Mouse (Mus musculus): ENCODE measurements around the gene Trpd52l3. TPM values are rescaled to one million over a fixed set of nuclear protein-coding genes. Genes with fewer than 3 reads are reported as not detected.

Trpd52l3 gene
- polyA plus RNA-seq, 1 experiment from 2014 or later = not detected

DNA sequence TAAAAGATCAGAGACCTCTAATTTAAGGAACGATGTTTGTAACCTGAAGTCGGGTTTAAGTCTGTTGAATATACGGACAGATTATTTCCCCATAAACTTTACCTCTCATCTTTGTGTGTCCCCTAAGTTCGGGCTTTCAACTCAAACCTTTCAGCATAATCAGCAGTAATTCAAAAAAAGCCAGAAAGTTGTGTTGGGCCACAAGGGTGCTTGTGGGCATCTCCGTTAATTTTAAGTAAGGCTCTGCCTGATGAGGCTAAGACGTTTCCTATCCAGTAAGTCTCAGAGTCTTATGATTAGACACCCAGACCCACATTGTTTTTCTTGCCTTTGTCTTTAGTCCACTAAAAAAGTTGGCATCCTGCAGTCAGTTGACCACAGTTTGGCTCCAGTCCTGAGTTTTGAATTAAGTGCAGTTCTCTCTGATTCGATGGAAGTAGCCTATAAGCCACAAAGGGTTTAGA is 27.9 kb downstream of the Trpd52l3 start:
- Histone ChIP-seq H3K4me2 (replicated peaks) (peak overlapping the region; percentile 78), H3K4me3 (peak overlapping the region; percentile 100), H3K27ac (peak overlapping the region; percentile 97), H3K9me3 (no peaks in the 10 kb centered on the region), H3K36me3 (no peaks in the 10 kb centered on the region), H3K9ac (peak overlapping the region; percentile 99), H3K4me1 (peaks cover 30% of the 10 kb centered on the region), H3K27me3 (no peaks in the 10 kb centered on the region)
- ATAC-seq (ENCODE audit: low FRiP score, low read depth) = no peak
- whole genome bisulfite sequencing = 3% methylated on average over 7 of the region's 7 CpGs

DNA sequence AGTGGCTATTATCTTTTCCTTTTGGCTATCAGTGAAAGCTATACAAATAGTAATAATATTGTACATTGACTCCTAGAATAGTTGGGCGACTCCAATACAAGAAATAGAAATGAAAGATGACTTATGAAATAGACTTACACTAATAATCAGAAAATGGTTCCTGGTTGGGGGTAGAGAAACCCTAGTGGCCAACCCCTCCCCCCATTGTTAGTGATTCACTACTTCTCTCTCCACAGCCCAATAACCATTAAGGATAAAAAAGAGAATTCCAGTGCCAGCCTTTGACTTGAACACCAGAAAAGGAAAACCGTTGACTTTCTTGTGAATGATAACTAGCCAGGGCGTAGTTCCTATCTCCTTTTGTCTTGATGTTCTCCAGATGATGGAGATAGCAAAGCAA is 28.6 kb downstream of the Trpd52l3 start:
- Histone ChIP-seq H3K4me2 (replicated peaks) (peak overlapping the region; percentile 78), H3K4me1 (peaks cover 30% of the 10 kb centered on the region), H3K36me3 (no peaks in the 10 kb centered on the region), H3K27ac (no peak overlapping the region), H3K9me3 (no peaks in the 10 kb centered on the region), H3K9ac (no peak overlapping the region), H3K4me3 (peak overlapping the region; percentile 100), H3K27me3 (no peaks in the 10 kb centered on the region)
- 71% methylated on average over 3 of the region's 3 CpGs for WGBS
- no peak for ATAC-seq (ENCODE audit: low FRiP score, low read depth)

GRCm38 (mm10) chr19:30035361-30035760 is 31.8 kb downstream of the Trpd52l3 start:
- Histone ChIP-seq H3K27me3 (no peaks in the 10 kb centered on the region), H3K36me3 (peaks cover 6% of the 10 kb centered on the region; the same call in 1 of the 2 replicates), H3K9ac (no peak overlapping the region), H3K4me3 (no peak overlapping the region), H3K4me1 (peaks cover 30% of the 10 kb centered on the region), H3K9me3 (no peaks in the 10 kb centered on the region), H3K27ac (no peak overlapping the region), H3K4me2 (replicated peaks) (no peak overlapping the region)
- ATAC-seq (ENCODE audit: low FRiP score, low read depth) = no peak
- WGBS = 64% methylated on average over 3 of the region's 3 CpGs

DNA sequence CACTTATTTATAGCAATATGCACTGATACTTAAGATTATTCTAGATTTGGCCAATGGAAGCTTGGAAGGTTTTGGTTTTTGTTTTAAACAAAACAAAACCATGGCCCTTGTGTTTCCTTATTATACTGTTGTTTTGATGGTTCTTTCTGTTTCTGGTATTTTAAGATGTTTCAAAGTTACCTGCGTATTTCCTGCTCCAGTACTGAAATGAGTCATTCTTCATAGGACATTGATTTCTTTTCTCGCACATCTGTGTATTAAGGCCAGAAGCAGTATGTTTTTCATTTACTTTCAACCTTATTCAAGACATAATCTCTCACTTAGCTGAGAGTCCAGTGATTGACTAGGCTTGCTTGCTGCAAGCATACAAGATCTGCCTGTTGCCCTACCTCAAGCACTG is 40.1 kb downstream of the Trpd52l3 start:
- ATAC-seq (ENCODE audit: low FRiP score, low read depth) = no peak
- Histone ChIP-seq H3K9ac (no peak overlapping the region), H3K9me3 (0 out of 2 replicates have a peak, but pooled peaks cover 2% of the 10 kb centered on the region), H3K27me3 (no peaks in the 10 kb centered on the region), H3K4me1 (no peaks in the 10 kb centered on the region), H3K4me3 (no peak overlapping the region), H3K4me2 (replicated peaks) (no peak overlapping the region), H3K27ac (no peak overlapping the region), H3K36me3 (peaks cover 46% of the 10 kb centered on the region)
- WGBS = 95% methylated on average over 2 of the region's 2 CpGs

DNA sequence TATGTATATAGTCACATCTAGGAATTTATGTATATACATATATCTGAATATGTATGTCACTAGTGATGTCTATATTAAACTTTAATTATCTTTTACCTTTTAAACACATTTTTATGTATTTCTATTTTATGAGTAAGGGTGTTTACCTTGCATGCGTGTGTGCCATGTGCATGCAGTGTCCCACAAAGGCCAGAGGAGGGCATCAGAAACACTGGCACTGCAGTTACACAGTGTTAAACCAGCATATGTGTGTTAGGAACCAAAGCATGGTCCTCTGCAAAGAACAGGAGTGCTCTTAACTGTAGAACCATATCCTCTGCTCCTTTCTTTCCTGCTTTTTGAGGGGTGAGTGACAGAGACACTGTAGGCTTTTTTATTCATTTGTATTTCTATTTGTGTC is 41.0 kb downstream of the Trpd52l3 start:
- Histone ChIP-seq H3K9me3 (0 out of 2 replicates have a peak, but pooled peaks cover 2% of the 10 kb centered on the region), H3K4me2 (replicated peaks) (no peak overlapping the region), H3K4me3 (no peak overlapping the region), H3K4me1 (no peaks in the 10 kb centered on the region), H3K9ac (no peak overlapping the region), H3K36me3 (peaks cover 44% of the 10 kb centered on the region), H3K27me3 (no peaks in the 10 kb centered on the region), H3K27ac (no peak overlapping the region)
- 92% methylated on average over 1 of the region's 1 CpGs for WGBS
- no peak for ATAC-seq (ENCODE audit: low FRiP score, low read depth)

DNA sequence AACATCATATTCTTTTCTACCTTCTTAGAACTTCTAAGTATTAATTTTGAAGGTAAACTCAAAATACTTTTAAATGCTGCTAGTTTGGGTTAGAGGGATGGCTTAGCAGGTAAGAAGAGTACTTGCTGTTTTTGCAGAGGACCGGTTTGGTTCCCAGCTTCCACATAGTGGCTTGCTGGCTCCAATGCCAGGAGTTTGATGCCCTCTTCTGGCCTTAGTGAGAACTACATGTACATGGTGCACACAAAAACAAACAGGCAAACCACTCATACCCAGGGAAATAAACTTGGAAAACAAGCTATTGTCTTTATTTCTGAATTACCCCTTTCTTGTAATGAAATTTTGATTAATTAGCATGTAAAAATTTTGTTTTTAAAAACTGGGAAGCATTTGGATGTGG is 42.3 kb downstream of the Trpd52l3 start:
- Histone ChIP-seq H3K4me1 (no peaks in the 10 kb centered on the region), H3K9ac (no peak overlapping the region), H3K4me2 (replicated peaks) (no peak overlapping the region), H3K27ac (no peak overlapping the region), H3K9me3 (0 out of 2 replicates have a peak, but pooled peaks cover 2% of the 10 kb centered on the region), H3K27me3 (no peaks in the 10 kb centered on the region), H3K36me3 (peaks cover 50% of the 10 kb centered on the region), H3K4me3 (no peak overlapping the region)
- 55% methylated on average over 1 of the region's 1 CpGs for WGBS
- ATAC-seq (ENCODE audit: low FRiP score, low read depth) = no peak

- whole genome bisulfite sequencing = 74% methylated on average over 2 of the region's 2 CpGs
- H3K4me3 ChIP-seq = no peak overlapping the region
These were observed 47.0 kb downstream of the Trpd52l3 start for GRCm38 (mm10) chr19:30050584-30050983.

GRCm38 (mm10) chr19:30051479-30051878 is 47.9 kb downstream of the Trpd52l3 start:
- WGBS = 88% methylated on average over 3 of the region's 3 CpGs
- no peak overlapping the region for H3K4me2 ChIP-seq (replicated peaks)
- peaks cover 35% of the 10 kb centered on the region for H3K36me3 ChIP-seq
- H3K4me1 ChIP-seq = no peaks in the 10 kb centered on the region
- no peak overlapping the region for H3K4me3 ChIP-seq
- no peak for ATAC-seq (ENCODE audit: low FRiP score, low read depth)
- H3K27ac ChIP-seq = no peak overlapping the region
- no peaks in the 10 kb centered on the region for H3K27me3 ChIP-seq
- no peak overlapping the region for H3K9ac ChIP-seq
- no peaks in the 10 kb centered on the region for H3K9me3 ChIP-seq

More at GRCm38 (mm10) chr19:30050584-30050983, 47.0 kb downstream of the Trpd52l3 start:
- Histone ChIP-seq H3K36me3 (peaks cover 37% of the 10 kb centered on the region), H3K4me2 (replicated peaks) (no peak overlapping the region), H3K9me3 (0 out of 2 replicates have a peak, but pooled peaks cover 2% of the 10 kb centered on the region), H3K9ac (no peak overlapping the region), H3K27ac (no peak overlapping the region), H3K4me1 (no peaks in the 10 kb centered on the region), H3K27me3 (no peaks in the 10 kb centered on the region)
- ATAC-seq (ENCODE audit: low FRiP score, low read depth) = no peak

DNA sequence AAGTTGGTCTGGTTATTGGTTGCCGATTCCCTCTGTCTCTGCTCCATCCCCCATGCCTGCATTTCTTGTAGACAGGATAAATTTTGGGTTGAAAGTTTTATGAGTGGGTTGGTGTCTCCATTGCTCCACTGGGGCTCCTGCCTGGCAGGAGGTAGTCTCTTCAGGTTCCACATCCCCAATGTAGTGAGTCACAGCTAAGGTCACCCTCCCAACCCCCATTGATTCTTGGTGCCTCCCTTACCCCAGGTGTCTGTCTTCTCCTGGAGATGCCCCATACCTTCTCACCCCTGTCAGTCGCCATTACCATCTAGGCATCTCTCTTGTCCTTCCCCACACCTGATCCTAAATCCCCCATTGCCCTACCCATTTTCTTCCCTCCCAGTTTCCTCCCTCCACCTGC is 50.6 kb downstream of the Trpd52l3 start:
- peaks cover 40% of the 10 kb centered on the region for H3K36me3 ChIP-seq
- H3K27me3 ChIP-seq = no peaks in the 10 kb centered on the region
- no peak overlapping the region for H3K9ac ChIP-seq
- ATAC-seq (ENCODE audit: low FRiP score, low read depth) = no peak
- no peak overlapping the region for H3K4me2 ChIP-seq (replicated peaks)
- no peaks in the 10 kb centered on the region for H3K4me1 ChIP-seq
- no peaks in the 10 kb centered on the region for H3K9me3 ChIP-seq
- WGBS = 96% methylated on average over 2 of the region's 2 CpGs
- no peak overlapping the region for H3K27ac ChIP-seq
- no peak overlapping the region for H3K4me3 ChIP-seq

Other genes starting within 250 kb of the Trpd52l3 start
- 5.7 and 6.3 TPM in 2 replicates for gene 9930021J03Rik, start 197.8 kb upstream of the Trpd52l3 start, polyA plus RNA-seq (2015; fragmentation: Nextera tagmentation; extraction: Ambion mirVana)
- gene Ranbp6, start 190.8 kb upstream of the Trpd52l3 start, polyA plus RNA-seq (2015; fragmentation: Nextera tagmentation; extraction: Ambion mirVana) = 21.6 and 23.4 TPM in 2 replicates
- 1.2 and 1.4 TPM in 2 replicates for gene Il33, start 78.7 kb upstream of the Trpd52l3 start, polyA plus RNA-seq (2015; fragmentation: Nextera tagmentation; extraction: Ambion mirVana)
- 69.2 and 76.7 TPM in 2 replicates for gene Uhrf2, start 26.7 kb downstream of the Trpd52l3 start, polyA plus RNA-seq (2015; fragmentation: Nextera tagmentation; extraction: Ambion mirVana)
- gene Gldc, start 171.6 kb downstream of the Trpd52l3 start, polyA plus RNA-seq (2015; fragmentation: Nextera tagmentation; extraction: Ambion mirVana) = 1.9 and 2.3 TPM in 2 replicates
- gene Mbl2, start 229.2 kb downstream of the Trpd52l3 start, polyA plus RNA-seq (2015; fragmentation: Nextera tagmentation; extraction: Ambion mirVana) = not detected in 2 replicates

Measured in limb, embryonic 13.5 days (tissue).